Mouse (Mus musculus) embryo, embryonic 11 days (tissue): Measurements from ENCODE around the gene Alx3.
"Not testable (repeated sequence)": the region's sequence is repeated elsewhere in the genome, so short reads cannot be mapped to it uniquely, and the experiment has no call there.

Experiments used
- DNase-seq: peaks from one replicate; pipeline ENCODE4 v3.0.0-alpha.2; 2015

The Alx3 gene

GRCm38 (mm10) chr3:107627641-107628040 is 32.8 kb downstream of the Alx3 start:
- no peak for DNase-seq

GRCm38 (mm10) chr3:107628551-107628950 is 33.7 kb downstream of the Alx3 start:
- no peak for DNase-seq

- no peak for DNase-seq
Measured at GRCm38 (mm10) chr3:107629411-107629810, 34.6 kb downstream of the Alx3 start.

GRCm38 (mm10) chr3:107630682-107631522 is 36.1 kb downstream of the Alx3 start, which contains the start of gene Gm10961:
Gm10961 (plus strand) TSS chr3:107631322.
- DNase-seq, result peak; percentile 70

- peak; percentile 97 for DNase-seq
Measured at GRCm38 (mm10) chr3:107631523-107631958, 36.7 kb downstream of the Alx3 start, which contains the start of gene Strip1. Strip1 (minus strand) TSS chr3:107631694.

- DNase-seq, result no peak
Measured at GRCm38 (mm10) chr3:107632786-107633185, 38.0 kb downstream of the Alx3 start.

- no peak for DNase-seq
Measured at GRCm38 (mm10) chr3:107633906-107634305, 39.1 kb downstream of the Alx3 start.

GRCm38 (mm10) chr3:107635836-107636235 is 41.0 kb downstream of the Alx3 start:
- DNase-seq, result no peak

- no peak for DNase-seq
Measured at GRCm38 (mm10) chr3:107636236-107636635, 41.4 kb downstream of the Alx3 start.

GRCm38 (mm10) chr3:107637606-107638172 is 42.9 kb downstream of the Alx3 start:
- DNase-seq, result no peak

GRCm38 (mm10) chr3:107646947-107647346 is 52.1 kb downstream of the Alx3 start:
- no peak for DNase-seq

- not testable (repeated sequence) for DNase-seq
Measured at GRCm38 (mm10) chr3:107650276-107650675, 55.4 kb downstream of the Alx3 start.

GRCm38 (mm10) chr3:107652968-107653367 is 58.1 kb downstream of the Alx3 start:
- no peak for DNase-seq

GRCm38 (mm10) chr3:107654861-107655260 is 60.0 kb downstream of the Alx3 start:
- no peak for DNase-seq
